Mouse (Mus musculus): ENCODE data around the gene Pcgf2. TPM values are rescaled to one million over a fixed set of nuclear protein-coding genes. Genes with fewer than 3 reads are reported as not detected.
"Not testable (repeated sequence)": the region's sequence is repeated elsewhere in the genome, so short reads cannot be mapped to it uniquely, and the experiment has no call there.

Pcgf2 gene
- polyA plus RNA-seq, 1 experiment from 2014 or later = 21.1 TPM

DNA sequence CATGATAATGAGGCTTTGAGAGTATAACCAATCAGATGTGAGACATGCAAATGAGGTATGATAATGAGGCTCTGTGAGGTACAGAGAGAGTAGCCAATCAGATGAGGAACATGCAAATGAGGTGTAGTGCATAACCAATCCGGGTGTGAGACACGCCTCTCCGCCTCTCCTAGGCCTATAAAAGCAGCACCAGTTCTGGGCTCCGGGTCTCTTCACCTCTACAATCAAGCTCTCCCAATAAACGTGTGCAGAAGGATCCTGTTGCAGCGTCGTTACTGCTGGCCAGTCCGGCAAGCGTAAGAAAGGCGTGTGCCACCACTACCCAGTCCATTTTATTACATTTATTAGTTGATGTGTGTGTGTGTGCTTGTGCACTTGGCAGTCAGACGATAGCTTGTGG, 46.9 kb downstream of the Pcgf2 start:
- not testable (repeated sequence) for ATAC-seq (ENCODE audit: low FRiP score, low read depth); H3K4me1 ChIP-seq; H3K36me3 ChIP-seq; H3K27me3 ChIP-seq (replicated peaks); H3K9me3 ChIP-seq; H3K27ac ChIP-seq; H3K9ac ChIP-seq; H3K4me3 ChIP-seq; H3K4me2 ChIP-seq (replicated peaks)
- 92% methylated on average over 11 of the region's 11 CpGs for WGBS

DNA sequence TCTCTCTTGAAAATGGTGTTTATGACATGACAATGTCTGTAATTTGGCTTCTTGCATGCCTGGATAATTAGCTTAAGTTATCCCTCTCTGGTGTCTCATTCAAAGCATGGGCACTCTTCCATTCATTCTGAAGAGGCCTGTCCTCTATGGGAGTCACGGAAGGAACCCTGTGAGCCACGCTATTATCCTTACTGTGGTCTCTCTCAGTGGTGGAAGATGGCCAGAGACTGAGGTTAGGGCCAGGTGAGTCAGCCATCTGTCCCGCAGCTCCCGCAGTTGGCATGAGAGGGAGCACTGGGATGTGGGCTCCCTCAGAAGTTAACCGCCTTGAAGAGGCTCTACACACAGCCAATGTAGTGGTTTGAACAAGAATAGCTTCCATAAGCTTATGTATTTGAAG, 50.0 kb downstream of the Pcgf2 start:
- H3K9me3 ChIP-seq = no peaks in the 10 kb centered on the region
- no peak overlapping the region for H3K4me2 ChIP-seq (replicated peaks)
- no peaks in the 10 kb centered on the region for H3K36me3 ChIP-seq
- 57% methylated on average over 5 of the region's 5 CpGs for WGBS
- H3K27ac ChIP-seq = no peak overlapping the region
- H3K4me3 ChIP-seq = no peak overlapping the region
- H3K4me1 ChIP-seq = no peaks in the 10 kb centered on the region
- H3K27me3 ChIP-seq (replicated peaks) = no peaks in the 10 kb centered on the region
- no peak for ATAC-seq (ENCODE audit: low FRiP score, low read depth)
- H3K9ac ChIP-seq = no peak overlapping the region

DNA sequence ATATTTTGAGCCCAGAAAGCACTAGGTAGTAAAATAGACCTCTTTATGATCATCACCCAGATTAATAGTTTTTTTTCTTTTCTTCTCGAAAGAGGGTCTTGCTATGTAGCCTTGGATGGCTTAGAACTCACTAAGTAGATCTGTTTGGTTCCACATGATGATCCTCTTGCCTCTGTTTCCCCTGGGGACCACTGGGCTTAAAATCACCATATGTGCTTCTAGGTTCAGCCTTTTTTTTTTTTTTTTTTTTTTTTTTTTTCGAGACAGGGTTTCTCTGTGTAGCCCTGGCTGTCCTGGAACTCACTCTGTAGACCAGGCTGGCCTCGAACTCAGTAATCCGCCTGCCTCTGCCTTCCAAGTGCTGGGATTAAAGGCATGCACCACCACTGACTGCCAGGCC, 51.8 kb downstream of the Pcgf2 start:
- not testable (repeated sequence) for H3K27ac ChIP-seq; H3K4me1 ChIP-seq; H3K9me3 ChIP-seq; ATAC-seq (ENCODE audit: low FRiP score, low read depth); H3K4me3 ChIP-seq; H3K4me2 ChIP-seq (replicated peaks); H3K36me3 ChIP-seq; H3K9ac ChIP-seq; H3K27me3 ChIP-seq (replicated peaks)
- 85% methylated on average over 4 of the region's 4 CpGs for WGBS

DNA sequence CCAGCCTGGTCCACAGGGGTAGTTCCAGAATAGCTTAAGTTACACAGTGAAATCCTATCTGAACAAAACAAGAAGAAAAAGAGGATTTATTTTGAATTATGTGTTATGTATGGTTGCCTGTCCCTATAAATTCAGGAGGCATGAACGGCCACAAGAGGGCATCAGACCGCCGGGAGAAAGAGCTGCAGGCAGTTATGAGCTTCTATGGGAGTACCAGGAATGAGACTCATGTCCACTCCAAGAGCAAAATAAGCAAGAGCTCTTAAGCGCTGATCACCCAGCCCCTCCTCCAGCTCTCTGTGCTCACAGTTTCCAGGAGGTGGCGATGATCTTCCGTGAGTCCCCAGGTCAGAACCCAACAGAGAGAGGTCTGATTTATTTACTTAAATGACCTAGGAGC, 55.5 kb downstream of the Pcgf2 start:
- H3K36me3 ChIP-seq = no peaks in the 10 kb centered on the region
- H3K9me3 ChIP-seq = no peaks in the 10 kb centered on the region
- no peak overlapping the region for H3K9ac ChIP-seq
- no peaks in the 10 kb centered on the region for H3K27me3 ChIP-seq (replicated peaks)
- H3K4me3 ChIP-seq = no peak overlapping the region
- no peak overlapping the region for H3K4me2 ChIP-seq (replicated peaks)
- WGBS = 2% methylated on average over 6 of the region's 6 CpGs
- no peak overlapping the region for H3K27ac ChIP-seq
- no peak for ATAC-seq (ENCODE audit: low FRiP score, low read depth)
- no peaks in the 10 kb centered on the region for H3K4me1 ChIP-seq

GRCm38 (mm10) chr11:97643380-97644055, 56.8 kb downstream of the Pcgf2 start:
- 84% methylated on average over 8 of the region's 8 CpGs for WGBS
- Histone ChIP-seq H3K4me3 (no peak overlapping the region), H3K4me2 (replicated peaks) (no peak overlapping the region), H3K9me3 (no peaks in the 10 kb centered on the region), H3K4me1 (no peaks in the 10 kb centered on the region), H3K36me3 (no peaks in the 10 kb centered on the region), H3K27me3 (replicated peaks) (no peaks in the 10 kb centered on the region), H3K9ac (no peak overlapping the region), H3K27ac (no peak overlapping the region)
- ATAC-seq (ENCODE audit: low FRiP score, low read depth) = no peak

DNA sequence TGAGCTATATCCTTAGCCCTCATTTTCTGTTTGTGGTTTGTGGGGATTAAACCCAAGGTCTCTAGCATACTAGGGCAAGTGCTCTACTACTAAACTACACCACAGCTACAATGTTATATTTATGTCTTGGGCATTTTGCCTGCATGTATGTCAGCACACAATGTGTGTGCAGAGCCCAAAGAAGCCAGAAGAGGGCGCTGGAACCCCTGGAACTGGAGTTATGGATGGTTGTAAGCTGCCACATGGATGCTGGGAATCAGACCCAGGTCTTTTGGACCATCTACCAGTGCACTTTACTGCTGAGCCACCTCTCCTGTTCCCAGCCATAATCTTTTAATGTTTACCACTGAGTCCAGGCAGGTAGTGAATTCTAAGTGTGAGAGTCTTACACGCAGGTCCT, 57.6 kb downstream of the Pcgf2 start:
- no peak for ATAC-seq (ENCODE audit: low FRiP score, low read depth)
- Histone ChIP-seq H3K27me3 (replicated peaks) (no peaks in the 10 kb centered on the region), H3K36me3 (no peaks in the 10 kb centered on the region), H3K4me3 (no peak overlapping the region), H3K4me2 (replicated peaks) (no peak overlapping the region), H3K4me1 (no peaks in the 10 kb centered on the region), H3K9me3 (no peaks in the 10 kb centered on the region), H3K27ac (no peak overlapping the region), H3K9ac (no peak overlapping the region)
- 43% methylated on average over 2 of the region's 2 CpGs for WGBS

- H3K27me3 ChIP-seq (replicated peaks) = no peaks in the 10 kb centered on the region
- no peak for ATAC-seq (ENCODE audit: low FRiP score, low read depth)
- H3K4me3 ChIP-seq = no peak overlapping the region
- no peak overlapping the region for H3K9ac ChIP-seq
- H3K27ac ChIP-seq = no peak overlapping the region
- no peaks in the 10 kb centered on the region for H3K36me3 ChIP-seq
- no peaks in the 10 kb centered on the region for H3K9me3 ChIP-seq
- no peak overlapping the region for H3K4me2 ChIP-seq (replicated peaks)
- no peaks in the 10 kb centered on the region for H3K4me1 ChIP-seq
- 66% methylated on average over 8 of the region's 8 CpGs for WGBS
Measured at GRCm38 (mm10) chr11:97641668-97642067, 58.6 kb downstream of the Pcgf2 start.

Small RNAs within 50 kb of the gene (microRNA-seq; reads per million reads assigned to microRNA genes)
- gene Gm24158 (not detected), gene Mir6927 (1.5 reads per million), gene Mir8102 (not detected)

Other genes starting within 250 kb of the Pcgf2 start
- 0.66 and 0.87 TPM in 2 replicates for gene 4933428G20Rik, start 200.2 kb downstream of the Pcgf2 start, polyA plus RNA-seq (2016; fragmentation: Nextera tagmentation; extraction: Ambion mirVana)
- 6.4 and 7.9 TPM in 2 replicates for gene Srcin1, start 124.3 kb downstream of the Pcgf2 start, polyA plus RNA-seq (2016; fragmentation: Nextera tagmentation; extraction: Ambion mirVana)
- gene Epop, start 70.8 kb downstream of the Pcgf2 start, polyA plus RNA-seq (2016; fragmentation: Nextera tagmentation; extraction: Ambion mirVana) = 13.6 and 15.1 TPM in 2 replicates
- 3.0 and 4.0 TPM in 2 replicates for gene Mllt6, start 37.1 kb downstream of the Pcgf2 start, polyA plus RNA-seq (2016; fragmentation: Nextera tagmentation; extraction: Ambion mirVana)
- 17.8 and 25.6 TPM in 2 replicates for gene Cisd3, start 14.7 kb downstream of the Pcgf2 start, polyA plus RNA-seq (2016; fragmentation: Nextera tagmentation; extraction: Ambion mirVana)
- 453 and 497 TPM in 2 replicates for gene Psmb3, start 2.9 kb upstream of the Pcgf2 start, polyA plus RNA-seq (2016; fragmentation: Nextera tagmentation; extraction: Ambion mirVana)
- gene Pip4k2b, start 44.2 kb upstream of the Pcgf2 start, polyA plus RNA-seq (2016; fragmentation: Nextera tagmentation; extraction: Ambion mirVana) = 3.2 and 3.7 TPM in 2 replicates
- gene Cwc25, start 66.1 kb upstream of the Pcgf2 start, polyA plus RNA-seq (2016; fragmentation: Nextera tagmentation; extraction: Ambion mirVana) = 21.1 and 23.4 TPM in 2 replicates
- gene 1700001P01Rik, start 75.4 kb upstream of the Pcgf2 start, polyA plus RNA-seq (2016; fragmentation: Nextera tagmentation; extraction: Ambion mirVana) = 0.56 and 0.70 TPM in 2 replicates
- 369 and 383 TPM in 2 replicates for gene Rpl23, start 81.9 kb upstream of the Pcgf2 start, polyA plus RNA-seq (2016; fragmentation: Nextera tagmentation; extraction: Ambion mirVana)
- gene Lasp1, start 98.5 kb upstream of the Pcgf2 start, polyA plus RNA-seq (2016; fragmentation: Nextera tagmentation; extraction: Ambion mirVana) = 103 and 105 TPM in 2 replicates
- gene B230217C12Rik, start 140.3 kb upstream of the Pcgf2 start, polyA plus RNA-seq (2016; fragmentation: Nextera tagmentation; extraction: Ambion mirVana) = 12.9 and 15.8 TPM in 2 replicates
- gene Fbxo47, start 183.7 kb upstream of the Pcgf2 start, polyA plus RNA-seq (2016; fragmentation: Nextera tagmentation; extraction: Ambion mirVana) = 0.72 and 0.85 TPM in 2 replicates